Mouse (Mus musculus) ES-CJ7 (cell line): ENCODE data around the gene Hmbs.

ENCODE experiments used
- DNase-seq: peaks from one replicate; pipeline ENCODE4 v3.0.0; 2011; ENCODE audit warnings: low read depth, low spot score

The Hmbs gene

DNA sequence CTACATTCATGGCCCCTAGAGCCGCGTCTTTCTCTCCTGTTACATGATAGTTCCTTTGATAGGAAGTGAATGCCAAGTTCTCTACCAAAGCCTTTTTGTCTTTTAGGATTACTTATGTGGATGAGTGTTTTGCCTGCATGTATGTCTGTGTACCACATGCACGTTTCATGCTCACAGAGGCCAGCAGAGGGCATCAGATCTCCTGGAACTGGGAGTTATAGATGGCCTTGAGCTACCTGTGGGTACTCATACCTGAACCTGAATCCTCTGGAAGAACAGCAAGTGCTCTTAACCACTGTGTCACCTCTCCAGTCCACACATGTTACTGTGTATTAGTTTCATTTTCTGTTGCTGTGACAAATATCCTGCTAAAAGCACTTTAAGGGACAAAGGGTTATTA is 51.5 kb downstream of the Hmbs start:
- DNase-seq: peak; percentile 51

DNA sequence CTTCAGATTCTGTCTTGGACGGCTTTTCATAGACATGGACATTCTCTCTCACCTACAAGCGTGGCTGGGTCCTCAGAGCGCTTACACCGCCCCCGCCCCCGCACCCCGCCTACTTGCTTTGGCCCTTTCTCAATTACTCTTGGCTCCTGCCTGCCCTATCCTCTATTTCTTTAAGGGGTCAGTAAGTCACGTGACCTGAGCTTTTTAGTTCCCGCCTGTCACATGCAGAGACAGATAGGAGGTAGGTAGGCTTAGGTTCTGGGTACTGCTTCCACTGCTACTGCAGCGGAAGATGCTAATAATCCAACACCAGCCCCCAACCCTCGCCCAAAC is 55.1 kb downstream of the Hmbs start:
- no peak for DNase-seq

DNA sequence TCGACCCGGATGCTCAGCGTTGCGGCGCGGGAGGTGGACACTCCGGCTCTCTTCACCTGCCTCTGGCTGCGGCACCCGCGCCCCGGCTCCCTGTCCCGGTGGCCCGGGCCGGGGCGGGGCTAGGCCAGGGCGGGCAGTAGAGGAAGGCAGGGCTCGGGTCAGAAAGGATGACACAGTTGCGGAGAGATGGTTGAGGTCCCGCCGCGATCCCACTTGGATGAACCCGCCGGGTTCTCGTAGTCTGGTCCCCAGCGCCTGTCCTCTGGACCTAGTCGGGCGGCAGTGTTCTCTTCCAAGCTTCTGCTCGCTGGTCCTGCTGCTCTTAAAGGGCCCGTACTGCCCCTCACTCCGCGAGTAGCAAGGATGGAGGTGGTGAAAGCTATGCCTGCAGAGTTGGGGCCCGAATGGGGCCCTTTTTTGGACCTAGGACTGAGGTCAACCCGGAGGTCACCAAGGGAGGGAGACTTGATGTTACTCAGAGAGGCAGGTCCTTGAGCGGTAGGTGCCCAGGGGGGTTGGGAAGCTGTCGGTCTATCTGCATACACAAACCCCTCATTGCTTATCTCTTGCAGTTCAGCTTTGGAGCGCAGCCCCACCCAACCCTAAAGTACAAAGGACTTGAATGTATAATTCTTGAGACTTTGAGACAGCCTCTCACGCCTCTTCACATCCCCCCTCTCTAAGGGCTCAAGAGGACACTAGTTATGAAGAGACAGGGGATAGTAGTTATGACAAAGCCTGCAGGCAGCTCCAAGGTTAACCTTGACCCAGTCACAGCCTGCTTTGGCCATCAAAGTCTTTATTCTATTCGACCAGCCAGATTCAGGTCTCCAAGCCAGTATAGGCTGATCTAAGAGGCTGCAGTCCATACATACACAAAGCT is 55.7 kb downstream of the Hmbs start, which contains the start of gene Abcg4:
TSS of gene Abcg4 (minus strand) at position 540 of the 883 bp plus-strand sequence.
- peak; percentile 56 for DNase-seq

DNA sequence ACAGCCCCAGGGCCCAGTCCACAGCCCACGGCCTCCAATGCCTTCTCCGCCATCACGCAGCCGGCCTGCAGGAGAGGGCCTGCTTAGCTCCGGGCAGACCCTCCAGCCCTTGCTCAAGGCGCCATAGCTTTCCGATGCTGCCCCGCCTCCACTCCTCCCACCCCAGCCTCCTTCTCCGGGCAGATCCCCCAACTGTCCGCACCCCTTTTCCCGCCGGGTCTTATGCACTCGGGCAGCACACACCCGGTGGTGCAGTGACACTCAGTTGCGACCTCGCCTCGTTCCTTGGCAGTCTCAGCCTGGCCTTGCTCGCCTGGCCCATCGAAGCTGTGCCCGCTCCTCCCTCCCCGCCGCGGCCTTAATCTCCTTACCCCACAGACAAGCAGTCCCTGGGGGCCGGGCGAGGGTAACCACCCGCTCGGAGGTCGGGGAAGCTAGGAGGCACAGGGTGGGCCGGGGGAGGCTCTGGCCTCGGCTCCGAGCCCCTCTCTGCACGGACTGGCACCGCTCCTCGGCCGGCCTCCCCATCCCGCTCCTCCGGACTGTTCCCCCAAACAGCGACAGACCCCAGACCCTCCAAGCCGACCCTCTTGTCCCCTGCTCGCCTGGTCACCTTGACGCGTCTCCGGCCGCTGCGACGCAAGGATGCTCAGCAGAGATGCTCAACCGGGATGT is 56.5 kb downstream of the Hmbs start:
- DNase-seq: no peak

DNA sequence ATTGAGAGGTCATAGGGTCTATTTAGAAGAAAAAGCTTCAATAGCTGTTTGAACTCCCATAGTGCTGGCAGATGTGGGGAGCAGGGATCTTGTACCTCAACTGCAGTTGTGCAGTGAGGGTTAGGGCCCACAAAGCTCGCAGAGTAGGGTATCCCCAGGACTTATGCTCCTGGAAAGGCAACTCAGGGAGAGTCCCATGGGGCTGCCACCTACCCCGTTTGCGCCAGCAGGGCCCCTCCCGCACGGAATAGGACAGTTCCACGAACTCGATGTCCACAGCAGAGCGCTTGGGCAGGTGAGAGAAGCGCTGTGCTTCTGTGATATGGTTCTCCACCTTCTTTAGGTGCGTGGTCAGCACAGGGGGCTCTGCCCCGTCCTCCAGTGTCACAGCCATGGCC is 57.0 kb downstream of the Hmbs start:
- DNase-seq: no peak
